Mouse (Mus musculus): Measurements from ENCODE around the gene Klhl3.

- TF ChIP-seq CTCF (IDR thresholded peaks at IDR 0.05; ENCODE audit: extremely low read depth, insufficient read length, insufficient replicate concordance, low read depth, low read length) (no peak), POLR2A (IDR thresholded peaks at IDR 0.05; ENCODE audit: low read depth, low read length) (no peak)
These were observed 48.1 kb downstream of the Klhl3 start for GRCm38 (mm10) chr13:58065316-58065715.

Data from small intestine, adult 2 months (tissue).